Mouse (Mus musculus) MEL (cell line): ENCODE results near the gene Bbs9.

ENCODE experiments used
- BHLHE40 ChIP-seq: IDR thresholded peaks from 2 replicates; pipeline ENCODE4 v1.6.1; 2012; ENCODE audit warnings: low read depth, mild to moderate bottlenecking, inconsistent platforms, low read length, improper control_type of control experiment, borderline replicate concordance
- CTCF ChIP-seq, 3 experiments: IDR thresholded peaks in 2 of 3; conservative IDR thresholded peaks in 1 of 3; 2 replicates each; pipeline ENCODE4 v1.5.1; 2011 to 2012; ENCODE audit warnings: low read length in 3 of 3, low read depth in 2 of 3, mild to moderate bottlenecking in 2 of 3, improper control_type of control experiment in 1 of 3, inconsistent platforms in 1 of 3, mixed read lengths in 1 of 3, moderate library complexity in 1 of 3; ENCODE audit not compliant: control insufficient read depth in 1 of 3, insufficient read depth in 1 of 3, poor library complexity in 1 of 3, severe bottlenecking in 1 of 3
- MXI1 ChIP-seq: IDR thresholded peaks from 2 replicates; pipeline ENCODE4 v1.6.1; 2011; ENCODE audit warnings: mild to moderate bottlenecking, low read depth, low read length, improper control_type of control experiment
- POLR2A ChIP-seq, 2 experiments: IDR thresholded peaks; 2 replicates each; pipeline ENCODE4 v1.6.1; 2011 to 2012; ENCODE audit warnings: low read length in 2 of 2, mild to moderate bottlenecking in 2 of 2, control low read depth in 1 of 2, improper control_type of control experiment in 1 of 2, low read depth in 1 of 2, moderate library complexity in 1 of 2; ENCODE audit not compliant: control insufficient read depth in 1 of 2, insufficient read depth in 1 of 2, poor library complexity in 1 of 2
- POLR2AphosphoS2 ChIP-seq: IDR thresholded peaks from 2 replicates; pipeline ENCODE4 v1.6.1; 2011; ENCODE audit warnings: low read length, improper control_type of control experiment
- SIN3A ChIP-seq: IDR thresholded peaks from 2 replicates; pipeline ENCODE4 v1.6.1; 2012; ENCODE audit warnings: low read length, improper control_type of control experiment, inconsistent platforms
- TAL1 ChIP-seq: IDR thresholded peaks from 2 replicates; pipeline ENCODE4 v1.6.1; 2012; ENCODE audit warnings: mild to moderate bottlenecking, inconsistent platforms, low read length, moderate library complexity, mixed read lengths
- TCF12 ChIP-seq: IDR thresholded peaks from 2 replicates; pipeline ENCODE4 v1.6.1; 2014; ENCODE audit warnings: low read depth, mild to moderate bottlenecking, inconsistent platforms, low read length, improper control_type of control experiment, moderate library complexity
- UBTF ChIP-seq: IDR thresholded peaks from 2 replicates; pipeline ENCODE4 v1.6.1; 2012; ENCODE audit warnings: low read depth, mild to moderate bottlenecking, inconsistent platforms, low read length, improper control_type of control experiment, moderate library complexity, borderline replicate concordance; ENCODE audit not compliant: insufficient read depth
- USF2 ChIP-seq, 2 experiments: IDR thresholded peaks; 2 replicates each; pipeline ENCODE4 v1.6.1; 2011 to 2012; ENCODE audit warnings: improper control_type of control experiment in 2 of 2, low read length in 2 of 2, borderline replicate concordance in 1 of 2, inconsistent platforms in 1 of 2, low read depth in 1 of 2, mild to moderate bottlenecking in 1 of 2; ENCODE audit not compliant: insufficient read depth in 1 of 2

GRCm38 (mm10) chr9:22429533-22430241 lies 45.8 kb upstream of the Bbs9 start:
- peak; percentile 68 for TF ChIP-seq TAL1
- TF ChIP-seq CTCF (IDR thresholded peaks at IDR 0.05 in 2 of 3, conservative IDR thresholded peaks at IDR 0.05 in 1 of 3; ENCODE audit: control insufficient read depth in 1 of 3, insufficient read depth in 1 of 3, low read depth in 2 of 3, low read length in 3 of 3, poor library complexity in 1 of 3, severe bottlenecking in 1 of 3): peak in 2 of 3 experiments; percentile 36 to 44; a peak in 3 of 6 replicates
- no peak for TF ChIP-seq UBTF
- TF ChIP-seq TCF12: peak; percentile 99
- peak; percentile 97 for TF ChIP-seq MXI1
- TF ChIP-seq POLR2A (IDR thresholded peaks at IDR 0.05; ENCODE audit: control insufficient read depth in 1 of 2, insufficient read depth in 1 of 2, low read depth in 1 of 2, low read length in 2 of 2, poor library complexity in 1 of 2): peak in 1 of 2 experiments; percentile 42; a peak in 1 of 4 replicates
- TF ChIP-seq BHLHE40: peak; percentile 89
- TF ChIP-seq POLR2AphosphoS2: peak; percentile 97; the same call in 1 of the 2 replicates
- peak; percentile 99 for TF ChIP-seq SIN3A
- no peak; a peak in 1 of 4 replicates for TF ChIP-seq USF2 (IDR thresholded peaks at IDR 0.05; ENCODE audit: borderline replicate concordance in 1 of 2, insufficient read depth in 1 of 2, low read depth in 1 of 2, low read length in 2 of 2)
